Mouse (Mus musculus): ENCODE results near the gene Efnb3.

The Efnb3 gene

DNA sequence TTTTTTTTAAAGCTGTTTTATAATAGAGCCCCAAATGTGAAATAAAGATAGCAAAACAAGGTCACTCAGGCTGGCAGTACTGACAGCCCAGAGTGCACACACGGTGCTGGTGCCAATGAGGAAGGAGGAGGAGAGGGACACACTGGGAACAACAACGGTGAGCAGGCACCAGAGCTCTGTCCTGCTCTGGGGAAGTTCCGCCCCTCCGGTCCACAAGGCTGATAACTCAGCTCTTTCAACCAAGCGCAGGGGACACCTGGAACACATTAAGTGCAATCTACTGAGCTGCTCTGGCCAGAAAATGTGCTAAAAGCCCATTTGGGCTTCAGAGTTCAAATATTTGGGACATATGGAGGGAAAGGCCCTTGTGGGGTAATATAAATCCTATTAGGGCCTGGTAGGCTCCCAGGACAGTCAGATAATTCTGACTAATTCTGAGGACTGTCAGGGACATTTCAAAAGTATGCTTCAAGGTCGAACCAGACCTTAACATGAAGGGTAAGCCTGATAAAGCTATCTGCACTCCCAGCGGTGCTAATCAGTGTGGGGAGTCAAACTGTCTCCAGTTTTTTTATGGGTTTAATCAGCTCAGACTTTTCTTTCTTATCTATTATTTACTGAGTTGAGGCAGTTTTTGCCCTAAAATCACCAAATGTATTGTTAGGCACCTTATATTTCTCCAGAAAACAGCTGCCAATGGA is 49.1 kb downstream of the Efnb3 start:
- no peak for DNase-seq (ENCODE audit: low spot score)
